In the genomic region with DNA sequence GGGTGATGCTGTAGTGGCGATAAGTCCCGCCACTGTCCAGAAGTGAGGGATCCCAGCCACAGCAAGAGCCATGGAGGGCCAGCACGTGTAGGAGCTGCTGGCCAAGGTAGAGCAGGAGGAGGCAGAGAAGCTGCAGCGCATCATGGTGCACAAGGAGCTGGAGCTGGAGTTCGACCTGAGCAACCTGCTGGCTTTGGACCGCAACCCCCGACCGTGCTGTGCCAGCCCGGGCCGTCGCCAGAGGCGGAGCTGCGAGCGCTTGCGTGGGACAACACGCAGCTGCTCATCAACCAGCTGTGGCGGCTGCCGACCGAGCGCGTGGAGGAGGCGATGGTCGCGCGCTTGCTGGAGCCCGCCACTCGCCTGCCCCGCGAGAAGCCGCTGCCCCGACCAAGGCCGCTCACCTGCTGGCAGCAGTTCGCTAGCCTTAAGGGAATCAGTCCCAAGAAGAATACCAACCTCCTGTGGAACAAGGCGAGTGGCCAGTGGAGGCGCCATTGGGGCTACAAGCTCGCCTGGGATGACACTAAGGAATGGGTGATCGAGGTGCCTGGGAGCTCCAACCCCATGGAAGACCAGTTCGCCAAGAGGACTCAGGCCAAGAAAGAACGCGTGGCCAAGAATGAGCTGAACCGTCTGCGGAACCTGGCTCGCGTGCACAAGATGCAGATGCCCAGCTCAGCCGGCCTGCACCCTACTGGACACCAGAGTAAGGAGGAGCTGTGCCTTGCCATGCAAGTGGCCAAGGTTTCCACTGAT, we compare ENCODE assay signal across 8 mouse cellular contexts. TPM values are rescaled to one million over a fixed set of nuclear protein-coding genes. Genes with fewer than 3 reads are reported as not detected.
DNase-seq lines count a peak whose midpoint lies in the region; ATAC-seq and TF ChIP-seq lines count a peak whose summit lies in the region.
"Not testable (repeated sequence)": the region's sequence is repeated elsewhere in the genome, so short reads cannot be mapped to it uniquely, and the experiment has no call there.
"Had no signal": no experiment of that assay in that cellular context is flagged by ENCODE, and none has a peak within 500 bp of the region (broad histone marks: within the 10 kb centered on the region; RNA-seq: fewer than 3 reads in every experiment).

No protein-coding gene starts in this region.

- not testable (repeated sequence) for H3K36me3 ChIP-seq in embryonic facial prominence, embryonic 12.5 days; heart, adult 2 months (ENCODE audit: control insufficient read depth, insufficient read depth, low read length); intestine, embryonic 16.5 days (ENCODE audit: control insufficient read depth, insufficient read depth, low read length); midbrain, embryonic 10.5 days

- peak; percentile 92 for ATAC-seq in embryonic facial prominence, embryonic 12.5 days (ENCODE audit: insufficient number of reproducible peaks, insufficient read depth, low FRiP score, low TSS enrichment)
- peak; percentile 73 for ATAC-seq in intestine, embryonic 16.5 days

- WGBS in embryonic facial prominence, embryonic 12.5 days, result 19% methylated on average over 45 of the region's 45 CpGs
- 19% methylated on average over 45 of the region's 45 CpGs for WGBS in heart, adult 2 months
- WGBS in intestine, embryonic 16.5 days, result 14% methylated on average over 45 of the region's 45 CpGs
- 20% methylated on average over 45 of the region's 45 CpGs for WGBS in midbrain, embryonic 10.5 days

- intact Hi-C loops in heart, adult 2 months (cut with DNase I); left cerebral cortex, postnatal 4 days (cut with DNase I): not testable (repeated sequence)

- peaks cover 11% of the 10 kb centered on the region for H3K27me3 ChIP-seq in embryonic facial prominence, embryonic 12.5 days
- not testable (repeated sequence) for H3K27me3 ChIP-seq in heart, adult 2 months (ENCODE audit: control insufficient read depth, insufficient read depth, low read length); intestine, embryonic 16.5 days (replicated peaks; ENCODE audit: control insufficient read depth, insufficient read depth, low read length)
- H3K27me3 ChIP-seq in midbrain, embryonic 10.5 days (ENCODE audit: low read depth, poor library complexity, severe bottlenecking), result peaks cover 14% of the 10 kb centered on the region

- not testable (repeated sequence) for H3K27ac ChIP-seq in embryonic facial prominence, embryonic 12.5 days; heart, adult 2 months; intestine, embryonic 16.5 days (ENCODE audit: low read length)
- peak overlapping the region; percentile 47 for H3K27ac ChIP-seq in midbrain, embryonic 10.5 days (replicated peaks)

- H3K79me2 ChIP-seq in heart, adult 2 months (replicated peaks; ENCODE audit: control insufficient read depth, insufficient read depth, low read length), result not testable (repeated sequence)

- not testable (repeated sequence) for H3K9me3 ChIP-seq in embryonic facial prominence, embryonic 12.5 days; intestine, embryonic 16.5 days (ENCODE audit: control insufficient read depth, low read length); midbrain, embryonic 10.5 days (replicated peaks)

- H3K4me3 ChIP-seq in embryonic facial prominence, embryonic 12.5 days, result peak overlapping the region; percentile 29
- H3K4me3 ChIP-seq in heart, adult 2 months, result not testable (repeated sequence)
- H3K4me3 ChIP-seq in intestine, embryonic 16.5 days (ENCODE audit: low read length), result peak overlapping the region; percentile 36
- peak overlapping the region; percentile 52 for H3K4me3 ChIP-seq in midbrain, embryonic 10.5 days

- not testable (repeated sequence) for TF ChIP-seq POLR2A in heart, adult 2 months (IDR thresholded peaks at IDR 0.05; ENCODE audit: insufficient read depth, low read depth, low read length)

- not testable (repeated sequence) for TF ChIP-seq EP300 in heart, adult 2 months (IDR thresholded peaks at IDR 0.05; ENCODE audit: insufficient read depth, low read depth, low read length)

- not testable (repeated sequence) for H3K9ac ChIP-seq in embryonic facial prominence, embryonic 12.5 days; heart, adult 2 months (ENCODE audit: low read depth, low read length); intestine, embryonic 16.5 days (ENCODE audit: low read depth, low read length)

- TF ChIP-seq CTCF in heart, adult 2 months (IDR thresholded peaks at IDR 0.05), result not testable (repeated sequence)

- H3K4me2 ChIP-seq in embryonic facial prominence, embryonic 12.5 days (replicated peaks), result peak overlapping the region; percentile 50
- peak overlapping the region; percentile 46 for H3K4me2 ChIP-seq in intestine, embryonic 16.5 days (ENCODE audit: low read depth, low read length)

- not testable (repeated sequence) for H3K4me1 ChIP-seq in embryonic facial prominence, embryonic 12.5 days; heart, adult 2 months (ENCODE audit: control insufficient read depth, insufficient read depth, low read length); intestine, embryonic 16.5 days (ENCODE audit: control insufficient read depth, insufficient read depth, low read length); midbrain, embryonic 10.5 days

- DNase-seq in brain, adult 2 months (ENCODE audit: low read depth, low spot score), result peak; percentile 75
- peak; percentile 2 to 17 for DNase-seq in heart, adult 2 months
- DNase-seq in left cerebral cortex, postnatal 4 days, result peak; percentile 60
- peak; percentile 74 for DNase-seq in midbrain, embryonic 10.5 days (ENCODE audit: low spot score)
- peak; percentile 28 to 41 for DNase-seq in right cerebral cortex, postnatal 10 days (ENCODE audit: low spot score in 2 of 2)

RNA-seq across cellular contexts. Expression of gene Gm1979, which starts 2.5 kb away (rescaled TPM):
- 0.13 TPM in 1 of 2 replicates, not detected in the other for polyA plus RNA-seq in embryonic facial prominence, embryonic 12.5 days (2016; fragmentation: Nextera tagmentation; extraction: Ambion mirVana)
- not detected for total RNA-seq in heart, adult 2 months (2021)
- polyA plus RNA-seq in heart, adult 2 months (2012; rRNA removed), result not detected in 2 replicates
- polyA plus RNA-seq in intestine, embryonic 16.5 days (2015; fragmentation: Nextera tagmentation; extraction: Ambion mirVana), result not detected in 2 replicates
- total RNA-seq in left cerebral cortex, postnatal 4 days (2021), result not detected
- 0.12 TPM in 2 replicates for polyA plus RNA-seq in midbrain, embryonic 10.5 days (2016; fragmentation: Nextera tagmentation; extraction: Ambion mirVana)
- total RNA-seq: heart, adult 8-10 months had no signal

RNA-seq across cellular contexts. Expression of gene Gm5862, which starts 15.6 kb away (rescaled TPM):
- not detected in 2 replicates for polyA plus RNA-seq in embryonic facial prominence, embryonic 12.5 days (2016; fragmentation: Nextera tagmentation; extraction: Ambion mirVana)
- total RNA-seq in heart, adult 2 months (2021), result not detected
- not detected in 2 replicates for polyA plus RNA-seq in heart, adult 2 months (2012; rRNA removed)
- polyA plus RNA-seq in intestine, embryonic 16.5 days (2015; fragmentation: Nextera tagmentation; extraction: Ambion mirVana), result not detected in 2 replicates
- not detected for total RNA-seq in left cerebral cortex, postnatal 4 days (2021)
- not detected in 2 replicates for polyA plus RNA-seq in midbrain, embryonic 10.5 days (2016; fragmentation: Nextera tagmentation; extraction: Ambion mirVana)
- total RNA-seq: heart, adult 8-10 months had no signal

RNA-seq across cellular contexts. Expression of gene Gm21698, which starts 18.7 kb away (rescaled TPM):
- 0.08 TPM in 1 of 2 replicates, not detected in the other for polyA plus RNA-seq in embryonic facial prominence, embryonic 12.5 days (2016; fragmentation: Nextera tagmentation; extraction: Ambion mirVana)
- not detected for total RNA-seq in heart, adult 2 months (2021)
- not detected in 2 replicates for polyA plus RNA-seq in heart, adult 2 months (2012; rRNA removed)
- not detected in 2 replicates for polyA plus RNA-seq in intestine, embryonic 16.5 days (2015; fragmentation: Nextera tagmentation; extraction: Ambion mirVana)
- not detected for total RNA-seq in left cerebral cortex, postnatal 4 days (2021)
- 0.09 TPM in 1 of 2 replicates, not detected in the other for polyA plus RNA-seq in midbrain, embryonic 10.5 days (2016; fragmentation: Nextera tagmentation; extraction: Ambion mirVana)
- total RNA-seq: heart, adult 8-10 months had no signal

RNA-seq across cellular contexts. Expression of gene Speer4a, which starts 32.2 kb away (rescaled TPM):
- polyA plus RNA-seq in embryonic facial prominence, embryonic 12.5 days (2016; fragmentation: Nextera tagmentation; extraction: Ambion mirVana), result not detected in 2 replicates
- not detected for total RNA-seq in heart, adult 2 months (2021)
- not detected in 2 replicates for polyA plus RNA-seq in heart, adult 2 months (2012; rRNA removed)
- not detected in 2 replicates for polyA plus RNA-seq in intestine, embryonic 16.5 days (2015; fragmentation: Nextera tagmentation; extraction: Ambion mirVana)
- total RNA-seq in left cerebral cortex, postnatal 4 days (2021), result not detected
- polyA plus RNA-seq in midbrain, embryonic 10.5 days (2016; fragmentation: Nextera tagmentation; extraction: Ambion mirVana), result 0.07 TPM in 1 of 2 replicates, not detected in the other
- total RNA-seq: heart, adult 8-10 months had no signal

RNA-seq across cellular contexts. Expression of gene Gm21680, which starts 34.7 kb away (rescaled TPM):
- not detected in 2 replicates for polyA plus RNA-seq in embryonic facial prominence, embryonic 12.5 days (2016; fragmentation: Nextera tagmentation; extraction: Ambion mirVana)
- not detected for total RNA-seq in heart, adult 2 months (2021)
- not detected in 2 replicates for polyA plus RNA-seq in heart, adult 2 months (2012; rRNA removed)
- not detected in 2 replicates for polyA plus RNA-seq in intestine, embryonic 16.5 days (2015; fragmentation: Nextera tagmentation; extraction: Ambion mirVana)
- total RNA-seq in left cerebral cortex, postnatal 4 days (2021), result not detected
- polyA plus RNA-seq in midbrain, embryonic 10.5 days (2016; fragmentation: Nextera tagmentation; extraction: Ambion mirVana), result not detected in 2 replicates
- total RNA-seq: heart, adult 8-10 months had no signal

Comparison
In these comparisons a context has a peak if more than half of its experiments do, and no peak if none do; other contexts are left out.
1. DNase-seq: peak in every context shown above with its lines; median percentile 75 in brain, adult 2 months; 74 in midbrain, embryonic 10.5 days; 60 in left cerebral cortex, postnatal 4 days; 34 in right cerebral cortex, postnatal 10 days; 10 in heart, adult 2 months.